Mouse (Mus musculus): Measurements from ENCODE around the gene Ift81. TPM values are rescaled to one million over a fixed set of nuclear protein-coding genes. Genes with fewer than 3 reads are reported as not detected.

Ift81 gene
- total RNA-seq, 1 experiment from 2014 or later: 14.6 TPM

DNA sequence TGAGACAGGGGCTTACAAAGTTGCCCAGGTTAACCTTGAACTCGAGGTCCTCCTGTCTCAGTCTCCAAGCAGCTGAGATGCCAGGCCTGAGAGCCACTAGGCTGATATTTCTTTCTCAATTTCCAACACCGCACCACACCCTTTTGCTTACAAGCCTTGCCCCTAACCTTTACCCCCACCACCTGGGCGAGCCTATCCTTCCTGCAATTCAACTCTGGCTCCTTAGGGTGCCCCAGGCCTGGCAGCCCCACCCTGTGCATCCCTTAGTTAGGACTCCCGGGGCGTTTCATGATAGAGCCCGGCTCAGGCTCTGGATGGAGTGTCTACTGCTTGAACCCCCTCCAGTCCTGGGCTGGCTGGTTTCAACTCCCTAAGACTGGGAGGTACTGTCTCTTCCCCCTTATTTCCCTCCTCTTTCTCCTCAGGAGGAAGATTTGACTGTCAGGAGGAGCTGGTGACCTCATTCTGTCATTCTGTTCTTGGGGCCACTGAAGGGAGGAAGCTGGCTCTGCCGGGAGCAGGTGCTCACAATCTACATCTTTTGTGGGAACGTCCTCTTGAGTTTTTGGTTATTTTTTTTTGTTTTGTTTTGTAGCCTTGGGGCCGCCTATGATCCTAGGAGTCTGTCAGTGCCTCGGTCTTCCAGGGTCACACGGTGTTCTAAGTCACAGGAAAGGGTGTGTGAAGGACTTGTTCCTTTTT lies 98.1 kb downstream of the Ift81 start:
- no peak for DNase-seq

DNA sequence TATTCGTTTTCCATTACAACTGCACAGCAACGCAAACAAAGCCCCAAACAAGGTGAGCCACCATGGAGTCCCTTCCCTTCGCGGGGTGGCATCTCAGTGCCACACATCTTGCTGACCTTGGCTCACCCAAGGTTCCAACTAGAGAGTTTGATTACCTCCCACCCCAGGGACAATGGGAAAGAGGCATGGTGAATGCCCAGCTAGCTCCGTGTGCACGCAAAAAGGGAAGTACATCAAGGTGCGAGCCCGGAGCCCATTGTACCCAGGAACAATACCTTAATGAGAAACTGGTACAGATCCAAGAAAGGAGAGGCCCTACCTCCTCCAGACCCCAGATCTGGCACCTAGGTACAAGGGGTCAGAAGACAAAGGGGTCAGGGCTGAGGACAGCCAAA lies 100.2 kb downstream of the Ift81 start:
- DNase-seq: no peak

DNA sequence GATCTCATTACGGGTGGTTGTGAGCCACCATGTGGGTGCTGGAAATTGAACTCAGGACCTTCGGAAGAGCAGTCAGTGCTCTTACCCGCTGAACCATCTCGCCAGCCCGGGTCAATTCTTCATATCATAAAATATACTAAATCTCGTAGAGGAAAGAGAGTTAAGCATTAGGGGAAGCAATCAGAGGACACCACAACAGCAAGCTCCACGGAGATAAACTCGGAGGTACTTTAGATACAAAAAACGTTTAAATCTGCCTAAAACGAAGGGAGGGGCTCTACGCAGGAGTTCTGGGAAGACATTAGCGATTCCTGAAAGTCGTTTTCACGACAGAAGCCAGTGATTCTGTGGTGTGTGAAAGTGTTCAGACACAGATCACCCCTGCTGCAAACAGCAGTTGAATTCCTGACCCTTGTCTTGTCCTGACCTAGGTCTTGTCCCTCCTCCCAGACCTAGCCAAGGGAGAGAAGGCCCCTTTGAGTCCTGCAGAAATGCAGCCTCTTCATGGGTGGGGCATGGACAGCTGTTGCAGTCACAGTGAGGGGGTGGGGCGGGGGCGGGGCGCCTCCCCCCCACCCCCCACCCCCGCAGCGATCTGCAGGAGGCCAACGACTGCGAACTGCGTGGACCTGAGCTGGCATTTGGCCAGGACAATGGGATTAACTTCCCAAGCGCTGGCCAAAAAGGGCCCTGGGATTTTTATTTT lies 100.7 kb downstream of the Ift81 start:
- DNase-seq: no peak

DNA sequence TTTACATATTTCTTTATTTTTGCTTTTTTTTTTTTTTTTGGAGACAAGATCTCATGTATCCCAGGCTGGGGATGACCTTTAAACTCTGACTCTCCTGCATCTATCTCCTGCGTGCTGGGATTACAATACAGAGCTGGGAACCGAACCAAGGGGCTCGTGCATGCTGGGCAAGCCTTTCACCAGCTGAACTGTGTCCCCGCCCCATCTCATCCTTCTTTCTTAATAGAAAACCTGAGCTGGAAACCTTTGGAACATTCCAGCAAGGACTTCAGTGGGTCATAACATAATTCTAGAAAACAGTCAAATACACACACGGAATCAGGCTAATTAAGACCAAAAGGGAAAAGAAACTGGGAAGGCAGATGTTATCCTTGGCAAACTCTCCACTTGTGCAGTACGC lies 102.3 kb downstream of the Ift81 start:
- DNase-seq: no peak

DNA sequence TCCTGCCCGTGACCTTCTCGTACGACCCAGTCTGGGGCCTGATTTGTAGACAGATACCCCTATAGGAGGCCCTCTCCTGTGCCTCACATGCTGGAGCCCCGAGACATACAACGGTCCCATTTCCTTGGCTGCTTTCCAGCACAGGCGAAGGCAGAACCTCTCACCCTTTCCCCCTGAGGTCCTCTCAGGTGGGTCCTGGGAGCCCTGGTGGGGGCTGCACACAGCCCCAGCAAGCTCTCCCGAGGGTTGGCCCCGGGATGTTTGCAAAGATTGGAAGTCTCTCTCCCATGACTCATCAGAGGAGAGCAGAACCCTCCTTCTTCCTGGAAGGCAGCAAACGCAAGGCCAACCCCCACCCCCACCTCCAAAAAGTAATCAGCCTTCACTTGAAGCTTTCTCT lies 102.9 kb downstream of the Ift81 start:
- DNase-seq: no peak

DNA sequence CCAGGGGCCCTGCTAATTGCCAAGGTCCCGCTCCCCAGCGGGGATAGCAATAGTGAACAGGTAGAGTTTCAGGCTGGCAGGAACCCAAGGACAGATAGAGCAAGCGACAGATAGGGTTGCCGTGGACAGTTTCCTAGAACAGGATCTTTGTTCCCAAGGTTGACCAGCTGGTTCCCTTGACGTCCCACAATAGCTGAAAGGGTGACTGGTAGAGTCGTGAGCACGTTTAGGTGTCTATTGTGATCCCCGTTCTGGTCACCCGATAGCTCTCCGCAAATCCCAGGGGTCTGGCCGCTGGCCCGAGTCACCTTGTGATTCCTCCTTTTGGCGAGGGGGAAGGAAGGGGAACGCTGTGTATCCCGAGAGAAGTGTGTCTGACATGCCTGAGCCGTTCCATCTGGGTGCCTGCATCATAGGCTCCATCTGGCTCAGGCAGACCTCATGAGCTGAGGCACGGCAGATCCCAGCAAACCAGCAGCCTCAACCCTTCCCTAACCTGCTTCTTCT lies 103.6 kb downstream of the Ift81 start:
- no peak for DNase-seq

DNA sequence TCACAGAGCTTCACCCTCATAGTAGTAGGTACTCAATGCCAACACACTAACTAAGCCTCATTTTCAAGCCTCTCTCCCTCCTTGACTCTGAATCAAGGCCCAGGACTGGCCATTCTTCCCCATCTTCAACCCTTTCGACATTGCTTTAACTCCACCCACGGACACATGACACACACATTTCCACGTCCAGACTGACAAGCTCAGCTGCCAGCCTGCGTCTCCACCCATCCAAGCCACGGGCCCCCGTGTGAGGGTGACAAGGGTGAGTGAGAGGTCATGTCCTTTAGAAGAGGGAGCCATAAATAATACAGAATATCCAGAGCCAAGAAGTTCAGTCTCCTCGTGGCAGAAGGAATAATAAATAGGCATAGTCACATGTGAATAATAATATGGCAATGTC lies 104.7 kb downstream of the Ift81 start:
- DNase-seq: no peak

DNA sequence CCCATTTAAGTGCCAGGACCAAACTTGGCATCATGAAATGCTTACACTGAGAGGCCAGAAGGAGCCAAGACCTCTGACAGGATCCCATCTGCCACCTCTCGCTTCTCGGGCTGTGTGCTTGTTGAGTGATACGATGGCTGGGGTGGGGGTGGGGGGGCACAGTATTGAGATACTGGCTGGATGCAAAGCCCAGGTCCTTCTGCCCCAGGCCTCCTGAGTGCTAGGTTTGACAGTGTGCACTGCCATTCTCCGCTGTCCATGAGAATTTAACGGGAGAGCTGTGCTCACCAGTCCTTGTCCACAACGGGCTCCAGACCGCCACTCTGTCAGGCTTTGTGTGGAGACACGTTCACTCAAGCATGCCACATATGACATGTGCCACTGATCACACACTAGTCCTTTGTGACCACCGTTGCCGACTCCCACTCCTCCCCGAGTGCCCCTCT lies 105.4 kb downstream of the Ift81 start:
- no peak for DNase-seq

DNA sequence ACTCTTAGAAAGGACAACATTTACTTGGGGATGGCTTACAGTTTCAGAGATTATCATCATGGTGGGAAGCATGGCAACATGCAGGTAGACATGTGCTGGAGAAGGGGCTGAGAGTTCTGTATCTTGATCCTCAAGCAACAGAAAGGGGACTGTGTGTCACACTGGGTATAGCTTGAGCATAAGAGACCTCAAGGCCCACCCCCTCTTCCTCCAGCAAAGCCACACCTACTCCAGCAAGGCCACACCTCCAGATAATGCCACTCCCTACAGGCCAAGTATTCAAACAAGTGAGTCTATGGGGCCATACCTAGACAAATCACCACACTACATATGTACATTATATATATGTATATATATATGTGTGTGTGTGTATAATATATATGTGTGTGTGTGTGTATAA lies 106.9 kb downstream of the Ift81 start:
- no peak for DNase-seq

DNA sequence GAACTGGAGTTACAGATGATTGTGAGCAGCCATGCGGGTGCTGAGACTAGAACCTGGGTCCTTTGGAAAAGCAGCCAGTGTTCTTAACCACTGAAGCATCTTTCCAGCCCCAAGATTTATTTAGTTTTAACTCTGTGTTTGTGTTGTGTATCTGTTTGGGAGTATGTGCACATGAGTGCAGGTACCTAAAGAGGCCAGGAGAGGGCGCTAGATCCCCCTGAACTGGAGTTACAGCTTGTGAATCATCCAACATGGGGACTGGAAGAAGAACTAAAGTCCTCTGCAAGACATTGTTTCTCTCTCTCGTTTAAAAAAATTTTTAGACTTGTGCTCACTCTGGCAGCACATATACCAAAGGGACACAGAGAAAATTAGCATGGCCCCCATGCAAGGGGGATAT lies 107.9 kb downstream of the Ift81 start:
- DNase-seq: no peak

DNA sequence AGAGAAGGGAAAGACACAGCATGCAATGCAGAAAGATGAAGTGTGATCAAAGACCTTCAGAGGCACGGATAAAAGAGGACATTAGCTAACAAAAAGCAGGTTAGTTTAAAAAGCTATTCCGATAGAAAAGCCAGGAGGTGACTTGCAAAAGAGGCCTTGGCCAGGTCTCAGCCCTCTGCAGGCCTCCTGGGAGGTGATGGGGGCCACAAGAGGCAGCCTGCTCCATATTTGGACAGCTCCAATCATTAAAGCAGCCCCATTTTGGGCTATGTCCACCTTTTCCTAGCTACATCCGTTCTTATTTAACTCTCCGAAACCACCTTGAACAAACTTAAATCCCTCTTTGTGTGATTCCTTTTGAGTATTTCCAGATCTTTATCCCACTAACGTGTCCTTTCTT lies 108.8 kb downstream of the Ift81 start:
- no peak for DNase-seq

DNA sequence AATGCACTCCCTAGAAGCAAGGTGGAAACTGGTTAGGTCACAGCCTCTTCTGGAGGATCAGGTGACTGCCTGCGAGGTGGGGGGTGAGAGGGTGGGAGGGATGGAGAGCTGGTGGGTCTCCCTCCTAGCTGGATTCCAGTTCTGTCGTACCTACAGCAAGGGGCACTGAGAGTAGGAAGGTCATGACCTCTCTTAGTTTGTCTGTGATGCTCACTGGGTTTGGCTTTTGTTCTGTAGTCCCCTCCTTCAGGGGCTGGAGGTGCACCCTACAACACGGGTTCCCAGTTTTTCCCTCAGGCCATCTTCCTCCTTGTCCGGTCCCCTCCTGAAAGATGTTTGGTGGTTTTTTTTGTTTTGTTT lies 110.6 kb downstream of the Ift81 start:
- DNase-seq: no peak

DNA sequence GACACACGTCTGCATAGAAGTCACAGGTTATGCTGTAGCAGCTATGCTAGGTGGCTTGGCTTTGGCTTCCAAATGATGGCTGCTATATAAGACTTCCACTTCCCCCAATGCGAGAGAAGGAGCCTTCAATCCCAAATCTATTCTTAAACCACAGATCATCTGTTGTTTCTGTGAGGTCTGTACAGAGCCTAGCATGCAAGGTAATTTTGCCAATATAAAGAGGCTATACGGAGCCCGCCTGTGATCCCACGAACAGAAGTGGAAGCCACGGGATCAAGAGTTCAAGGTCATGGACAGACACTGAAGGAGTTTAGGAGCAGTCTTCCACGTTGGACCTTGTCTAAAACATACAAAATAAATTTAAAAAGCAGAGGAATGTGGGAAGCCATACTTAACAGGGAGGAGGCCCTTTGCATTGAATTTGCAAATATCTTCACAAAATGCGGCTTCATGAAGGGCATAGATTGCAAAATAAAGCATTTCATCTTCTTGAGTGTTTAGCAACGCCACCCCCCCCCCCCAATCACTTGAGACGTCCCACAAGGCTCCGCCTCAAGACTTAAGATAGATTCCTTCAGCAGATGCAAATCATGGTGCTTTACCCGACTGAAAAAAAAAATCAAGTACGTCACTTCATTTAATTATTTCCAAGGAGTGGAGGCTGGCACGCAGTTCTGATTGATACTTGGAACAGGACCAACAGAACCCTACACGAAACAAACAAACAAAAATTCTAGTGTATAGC lies 111.1 kb downstream of the Ift81 start:
- no peak for DNase-seq

DNA sequence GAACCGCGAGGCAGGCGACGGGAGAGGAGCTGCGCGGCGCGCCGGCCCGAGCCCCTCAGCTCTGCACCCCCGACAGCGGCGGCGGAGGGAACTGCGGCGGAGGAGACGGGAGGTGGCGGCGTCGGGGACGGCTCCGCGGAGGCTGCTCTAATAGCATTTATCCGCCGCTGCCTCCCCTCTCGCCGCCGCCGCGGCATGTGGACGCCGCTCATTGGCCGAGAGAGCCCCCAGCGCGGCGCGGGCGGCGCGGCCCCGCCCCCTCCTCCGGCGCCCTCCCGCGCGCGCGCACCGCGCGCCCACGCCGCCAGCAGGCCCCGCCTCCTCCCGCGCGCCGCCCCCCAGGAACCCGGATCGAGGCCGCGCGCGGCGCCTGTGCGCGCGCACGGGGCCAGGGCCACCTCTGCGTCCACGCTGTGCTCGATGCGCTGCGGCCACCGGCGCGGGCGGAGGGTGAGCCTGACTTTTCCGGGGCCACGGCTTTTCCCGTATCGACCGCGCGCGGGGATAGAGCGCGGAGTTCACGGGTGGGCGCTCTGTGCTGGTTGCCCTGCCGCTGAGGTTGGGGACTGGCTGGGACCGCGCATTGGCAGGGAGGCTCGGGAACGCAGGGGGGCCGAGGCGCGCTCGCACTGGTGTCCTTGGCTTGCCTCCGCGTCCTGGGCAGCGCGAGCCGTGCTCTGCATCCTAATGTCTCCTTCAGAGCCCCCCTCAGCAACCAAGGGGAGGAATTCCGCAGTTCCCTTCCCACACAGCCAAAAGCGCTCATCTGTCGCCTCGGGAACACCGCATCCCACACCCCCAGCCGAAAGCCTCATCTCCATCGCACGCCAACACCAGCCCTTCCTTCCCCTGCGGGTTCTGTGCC lies 112.0 kb downstream of the Ift81 start, which contains the start of gene Atp2a2:
Atp2a2 (minus strand) TSS at position 149 of the 865 bp plus-strand sequence.
- peak; percentile 94 for DNase-seq

DNA sequence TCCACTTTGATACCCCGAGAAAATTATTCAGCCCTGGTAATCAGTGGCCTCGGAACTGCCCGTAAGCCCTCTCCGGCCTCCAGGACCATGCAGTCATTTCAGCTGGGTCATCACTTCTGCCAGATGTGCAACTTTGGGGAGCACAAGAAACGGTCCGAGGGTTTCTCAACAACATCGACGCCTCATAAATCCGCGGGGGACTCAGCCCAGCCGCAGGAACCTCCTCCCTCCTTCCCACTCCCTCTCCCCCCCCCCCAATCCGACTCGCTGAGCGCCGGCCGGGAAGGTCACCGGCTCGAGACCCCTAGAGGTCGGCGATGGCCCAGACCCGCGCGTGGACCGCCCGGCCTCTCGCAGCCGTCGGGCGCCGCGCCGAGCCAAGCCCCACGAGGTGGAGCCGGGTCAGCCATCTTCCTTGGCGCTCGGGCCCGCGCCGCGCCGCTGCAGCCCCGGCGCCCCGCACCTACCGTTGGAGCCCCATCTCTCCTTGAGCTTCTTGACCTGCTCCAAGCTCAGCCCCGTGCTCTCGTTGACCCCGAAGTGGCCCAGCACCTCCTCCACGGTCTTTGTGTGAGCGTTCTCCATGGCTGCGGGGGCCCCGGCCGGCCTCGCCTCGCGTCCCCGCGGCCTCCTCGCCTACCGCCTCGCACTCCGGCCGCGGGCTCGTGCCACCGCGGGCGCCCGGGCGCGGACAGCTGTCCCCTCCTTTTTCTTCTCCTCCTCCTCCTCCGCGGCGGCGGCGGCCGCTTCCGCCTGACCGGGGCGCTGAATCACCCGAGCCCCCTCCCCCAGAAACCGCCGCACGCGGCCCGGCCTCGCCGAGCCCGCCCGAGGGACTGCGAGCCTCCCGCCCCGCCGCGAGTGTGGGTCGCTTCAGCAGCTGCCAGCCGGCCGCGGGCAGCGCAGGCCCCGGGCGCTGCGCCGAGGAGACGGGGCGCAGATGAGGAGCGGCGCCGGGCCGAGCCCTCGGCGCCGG lies 112.9 kb downstream of the Ift81 start:
- DNase-seq: peak; percentile 69

DNA sequence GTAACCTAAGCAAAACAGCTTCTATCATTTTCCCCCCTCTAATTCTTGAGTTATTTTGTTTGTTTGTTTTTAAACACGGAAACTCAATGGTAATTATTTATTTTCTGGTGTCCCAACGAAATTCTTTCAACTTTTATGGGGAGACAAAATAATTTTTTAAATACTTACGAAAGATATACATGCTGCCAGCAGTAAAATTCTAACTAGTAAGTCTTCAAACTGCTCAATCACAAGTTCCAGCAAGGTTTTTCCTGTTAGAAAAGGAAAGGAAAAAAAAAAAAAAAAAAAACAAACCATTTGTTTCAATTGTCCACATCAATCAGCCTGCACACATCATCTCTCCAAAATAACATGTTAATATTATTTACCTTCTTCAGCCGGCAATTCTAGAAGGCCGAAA lies 113.8 kb downstream of the Ift81 start:
- DNase-seq: no peak
